Mouse (Mus musculus) kidney, postnatal 14 days (tissue): ENCODE data around the gene Sec14l4.
"Not testable (repeated sequence)": the region's sequence is repeated elsewhere in the genome, so short reads cannot be mapped to it uniquely, and the experiment has no call there.

Experiments
- DNase-seq: peaks from one replicate; pipeline ENCODE4 v3.0.0; 2022; ENCODE audit warnings: mixed read lengths

Sec14l4 gene

DNA sequence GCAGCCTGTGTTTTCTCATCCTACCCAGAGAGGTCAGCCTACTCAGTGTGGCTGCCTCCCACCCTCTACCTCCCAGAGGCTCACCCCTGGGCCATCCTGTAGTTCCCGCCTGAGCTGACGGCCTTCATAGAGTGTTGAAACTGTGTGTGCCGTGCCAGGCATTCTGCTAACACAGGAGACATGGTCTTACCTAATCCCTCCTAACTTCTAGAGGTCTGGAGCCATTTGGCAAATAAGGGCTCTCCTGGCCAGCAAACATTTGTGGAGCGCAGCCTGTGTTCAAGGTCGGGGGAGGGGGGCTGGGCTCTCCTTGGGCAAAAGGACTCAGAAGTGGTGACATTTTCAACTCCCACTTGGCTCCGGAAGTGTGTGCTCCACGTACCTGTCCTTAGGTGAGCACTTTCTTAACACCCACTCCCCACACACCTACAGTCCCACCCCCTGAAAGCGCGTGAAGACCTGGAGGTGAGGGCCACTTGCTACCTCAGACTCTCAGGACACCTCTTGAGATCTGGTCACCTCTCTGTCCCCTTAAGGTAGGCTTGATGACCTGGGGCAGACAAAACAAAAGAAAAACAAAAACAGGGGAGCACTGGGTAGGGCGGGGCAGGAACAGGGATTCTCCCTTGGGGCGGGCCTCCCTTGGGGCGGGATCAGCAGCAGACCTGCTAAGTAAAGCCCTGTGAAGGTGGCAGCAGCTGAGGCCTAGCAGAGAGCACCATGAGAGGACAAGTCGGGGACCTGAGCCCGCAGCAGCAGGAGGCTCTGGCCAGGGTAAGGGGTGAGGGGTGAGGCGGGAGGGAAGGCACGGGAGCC is at the start of gene Sec14l4:
Gene Sec14l4, plus strand, starts transcription at position 337 of the 816 bp plus-strand sequence.
- DNase-seq = no peak

- DNase-seq = no peak
These were observed 49.7 kb upstream of the Sec14l4 start for GRCm38 (mm10) chr11:3981536-3981935.

- DNase-seq = peak; percentile 70
These were observed 48.7 kb upstream of the Sec14l4 start for GRCm38 (mm10) chr11:3982275-3983209.

DNA sequence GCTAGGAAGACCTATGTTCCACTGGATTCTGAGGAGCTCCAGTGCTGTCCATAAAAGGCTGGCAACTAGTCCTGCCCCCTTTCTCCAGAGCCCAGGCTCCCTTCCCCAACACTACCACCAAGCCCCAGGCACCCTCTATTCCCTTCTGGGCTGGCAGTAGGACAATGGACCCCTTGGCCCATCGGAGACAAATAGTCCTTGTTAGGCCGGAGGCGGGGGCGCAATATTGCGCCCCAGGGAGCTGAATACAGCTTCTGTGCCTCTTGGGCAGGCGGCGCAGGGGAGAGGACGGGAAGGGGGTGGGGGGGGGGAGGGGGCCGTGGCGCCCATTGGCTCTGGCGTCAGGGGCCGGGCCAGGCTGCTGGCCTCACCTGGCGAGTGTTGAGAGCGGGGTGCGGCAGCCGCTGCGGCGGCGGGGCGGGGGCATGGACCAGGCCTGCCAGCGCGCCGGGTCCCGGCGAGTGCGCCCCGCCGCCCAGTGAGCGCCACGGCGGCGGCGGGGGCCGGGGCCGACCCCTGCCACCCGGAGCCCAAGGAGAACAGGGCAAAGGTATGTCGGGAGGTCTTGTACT is 47.9 kb upstream of the Sec14l4 start, which contains the start of gene Gal3st1:
Gene Gal3st1, plus strand, starts transcription at position 346 of the 572 bp plus-strand sequence.
- peak; percentile 76 for DNase-seq

DNA sequence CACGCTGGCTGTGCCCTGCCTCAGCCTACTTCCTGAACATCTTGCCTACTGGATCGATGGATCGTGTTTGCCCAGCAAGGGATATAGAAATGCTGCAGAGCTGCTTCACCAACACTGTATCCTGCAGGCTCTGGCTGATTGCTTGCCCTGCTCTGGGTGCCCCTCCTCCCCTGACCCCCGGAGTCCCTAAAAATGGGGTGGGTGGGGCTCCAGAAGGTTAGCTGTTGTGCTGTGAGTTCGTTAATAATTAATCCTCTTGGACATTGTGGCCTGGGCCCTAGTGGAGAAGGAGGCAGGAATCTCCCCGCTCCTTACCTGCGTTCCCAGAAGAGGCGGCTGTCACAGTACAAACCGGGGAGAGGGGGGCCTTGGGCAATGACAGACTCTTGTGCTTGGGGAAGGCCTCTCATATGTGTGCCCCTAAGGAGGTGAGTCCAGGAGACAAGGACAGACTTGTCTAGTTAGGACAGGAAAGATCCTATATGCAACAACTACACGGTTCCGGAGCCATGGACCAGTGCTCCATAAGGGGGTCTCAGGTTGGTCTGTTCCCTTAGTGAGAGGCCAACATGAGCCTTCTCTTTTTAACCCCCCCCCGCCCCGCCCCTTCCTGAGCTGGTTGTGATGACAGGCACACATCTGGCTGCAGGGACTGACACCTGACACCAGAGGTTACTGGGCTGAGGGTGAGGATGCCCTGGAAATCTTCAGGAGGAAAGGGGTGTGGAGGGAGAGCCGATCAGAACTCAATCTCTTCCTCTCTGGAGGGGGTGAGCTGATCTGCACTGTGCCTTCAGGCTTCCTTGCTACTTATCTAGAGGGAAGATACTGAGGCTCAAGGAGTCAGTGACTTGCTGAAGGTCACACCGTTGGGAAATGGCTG is 47.2 kb upstream of the Sec14l4 start:
- peak; percentile 83 for DNase-seq

- DNase-seq = peak; percentile 63
These were observed 41.5 kb upstream of the Sec14l4 start for GRCm38 (mm10) chr11:3989748-3990147.

GRCm38 (mm10) chr11:3993132-3993531 is 38.1 kb upstream of the Sec14l4 start:
- no peak for DNase-seq

- DNase-seq = peak; percentile 51
These were observed 37.3 kb upstream of the Sec14l4 start for GRCm38 (mm10) chr11:3993914-3994313.

DNA sequence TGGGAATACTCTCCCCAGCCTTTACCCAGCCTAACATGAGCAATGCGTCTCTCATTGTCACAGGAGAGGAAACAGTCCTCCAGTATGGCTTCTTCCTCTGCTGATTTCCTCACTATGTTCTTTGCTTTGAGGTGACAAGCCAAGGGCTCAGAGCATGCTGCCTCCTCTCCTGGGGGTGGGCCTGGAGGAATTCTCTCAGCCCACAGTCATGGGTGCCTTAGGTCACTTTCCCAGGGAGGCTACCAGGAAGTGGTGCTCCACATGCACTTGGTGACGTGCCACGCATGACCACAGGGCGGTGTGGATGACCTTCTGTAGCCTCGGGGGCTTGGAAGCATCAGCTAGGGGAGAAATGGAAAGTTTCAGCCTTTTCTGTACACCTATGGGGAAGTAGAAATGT is 35.8 kb upstream of the Sec14l4 start:
- DNase-seq = no peak

GRCm38 (mm10) chr11:3996840-3997239 is 34.4 kb upstream of the Sec14l4 start:
- DNase-seq = no peak

GRCm38 (mm10) chr11:3997978-3998720 is 33.1 kb upstream of the Sec14l4 start:
- no peak for DNase-seq

DNA sequence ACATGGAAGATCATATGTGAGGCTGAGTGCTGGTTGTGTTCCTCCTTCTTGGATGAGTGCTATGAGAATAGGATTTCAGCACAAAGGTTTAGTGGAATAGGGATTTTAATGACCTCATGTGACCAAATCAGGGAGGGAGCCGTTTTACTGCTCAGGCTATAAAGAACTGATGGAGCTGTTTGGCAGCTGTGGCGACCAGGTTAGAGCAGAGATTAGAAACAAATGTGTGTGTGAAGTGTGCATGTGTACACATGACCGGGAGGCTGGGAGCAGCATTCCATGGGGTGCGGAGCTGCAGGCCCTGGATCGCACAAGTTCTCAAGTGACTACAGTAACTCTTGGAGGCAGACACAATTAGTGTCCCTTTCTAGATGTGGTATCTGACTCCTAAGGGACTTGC is 31.7 kb upstream of the Sec14l4 start:
- no peak for DNase-seq

DNA sequence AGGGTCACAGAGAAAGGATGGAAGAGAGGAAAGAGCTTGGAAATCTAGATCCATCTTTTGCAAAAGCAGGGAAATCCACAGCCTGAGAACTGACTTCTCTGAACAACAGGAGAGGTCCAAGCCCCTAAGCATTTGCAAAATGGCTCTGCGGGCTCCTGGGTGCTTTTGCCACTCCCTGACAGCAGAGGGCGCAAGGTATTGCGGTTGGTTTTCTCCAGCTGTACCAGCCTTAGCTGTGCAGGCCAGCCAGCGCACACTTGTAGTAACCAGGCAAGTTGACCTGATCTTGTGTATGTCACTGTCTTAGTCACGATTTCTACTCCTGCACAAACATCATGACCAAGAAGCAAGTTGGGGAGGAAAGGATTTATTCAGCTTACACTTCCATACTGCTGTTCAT is 29.7 kb upstream of the Sec14l4 start:
- DNase-seq = peak; percentile 76

GRCm38 (mm10) chr11:4005220-4005805 is 25.9 kb upstream of the Sec14l4 start:
- DNase-seq = no peak

DNA sequence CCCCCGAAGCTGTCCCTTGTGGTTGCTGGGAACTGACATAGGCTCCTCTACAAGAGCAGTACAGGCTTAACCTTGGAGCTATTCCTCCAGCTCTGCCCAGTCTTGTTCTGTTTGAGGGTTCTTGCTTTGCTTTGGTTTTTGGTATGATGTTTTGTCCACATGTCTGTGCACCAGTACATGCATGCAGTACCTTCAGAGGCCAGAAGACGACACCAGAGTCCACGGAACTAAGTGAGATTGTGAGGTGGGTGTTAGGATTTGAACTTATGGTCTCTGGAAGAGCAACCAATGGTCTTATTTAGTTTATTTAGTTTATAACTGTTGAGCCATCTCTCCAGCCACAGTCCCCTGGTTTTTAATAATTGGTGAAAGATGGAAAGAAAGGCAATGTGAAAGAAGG is 24.8 kb upstream of the Sec14l4 start:
- no peak for DNase-seq

- DNase-seq = no peak
These were observed 18.6 kb upstream of the Sec14l4 start for GRCm38 (mm10) chr11:4012616-4013015.

DNA sequence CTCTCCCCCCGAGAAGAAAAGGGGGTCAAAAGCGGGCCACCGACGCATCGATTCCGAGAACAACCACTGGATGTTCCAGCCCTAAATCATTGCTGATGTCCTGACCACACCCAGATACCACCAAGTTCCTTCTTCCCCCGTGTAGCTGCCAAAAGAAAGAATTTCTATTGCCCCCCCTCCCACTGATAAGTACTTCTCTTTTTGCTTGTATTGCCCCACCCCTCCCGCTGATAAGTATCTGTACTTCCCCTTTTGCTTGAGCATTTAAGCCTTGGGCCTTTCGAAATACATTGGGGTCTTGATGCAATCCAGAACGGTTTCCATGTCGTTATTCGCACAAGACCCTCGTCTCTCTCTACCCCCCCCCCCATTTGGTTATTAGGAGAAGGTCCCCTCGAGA is 15.5 kb upstream of the Sec14l4 start:
- DNase-seq = not testable (repeated sequence)

DNA sequence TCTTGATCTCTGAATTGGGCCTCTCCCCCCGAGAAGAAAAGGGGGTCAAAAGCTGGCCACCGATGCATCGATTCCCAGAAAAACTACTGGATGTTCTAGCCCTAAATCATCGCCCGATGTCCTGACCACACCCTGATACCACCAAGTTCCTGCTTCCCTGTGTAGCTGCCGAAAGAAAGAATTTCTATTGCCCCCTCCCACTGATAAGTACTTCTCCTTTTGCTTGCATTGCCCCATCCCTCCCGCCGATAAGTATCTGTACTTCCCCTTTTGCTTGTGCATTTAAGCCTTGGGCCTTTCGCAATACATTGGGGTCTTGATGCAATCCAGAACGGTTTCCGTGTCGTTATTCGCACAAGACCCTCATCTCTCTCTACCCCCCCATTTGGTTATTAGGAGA is 9.2 kb upstream of the Sec14l4 start:
- not testable (repeated sequence) for DNase-seq

DNA sequence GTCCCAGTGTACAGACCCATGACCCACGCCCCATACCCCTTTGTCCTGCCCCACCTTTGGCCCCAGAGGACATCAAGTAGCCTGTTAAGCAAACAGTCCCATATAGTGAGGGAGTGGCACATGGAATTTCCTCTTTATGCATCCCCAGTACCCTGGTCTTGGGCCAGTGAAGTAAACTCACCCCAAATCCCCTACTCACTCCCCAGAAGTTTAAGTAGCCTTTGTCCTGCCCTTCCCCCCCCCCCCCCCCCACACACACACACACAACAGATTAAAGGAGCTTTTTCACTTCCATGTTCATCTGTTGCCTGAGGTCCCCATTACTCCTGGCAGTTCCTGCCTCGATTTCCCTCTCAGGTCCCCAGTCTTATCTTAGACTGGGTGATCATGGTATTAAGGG is 7.9 kb upstream of the Sec14l4 start:
- DNase-seq = no peak

DNA sequence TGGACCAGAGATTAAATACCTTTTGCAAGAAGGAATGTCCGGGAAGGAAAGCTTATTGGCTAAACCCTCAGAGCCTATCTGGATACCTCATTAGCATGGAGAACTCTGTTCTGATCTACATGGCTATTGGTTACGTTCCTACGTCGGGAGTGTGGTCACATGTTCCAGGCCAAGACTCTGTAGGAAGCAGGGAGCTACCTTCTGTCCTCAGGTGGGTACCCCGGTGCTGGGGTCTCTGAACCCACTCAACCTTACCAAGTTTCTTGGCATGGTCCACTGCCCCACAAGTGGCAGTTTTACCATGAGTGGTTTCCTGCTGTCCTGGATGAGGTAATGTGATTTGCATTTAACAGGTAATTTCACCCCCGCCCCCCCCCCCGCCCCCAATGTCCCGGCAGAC is 4.2 kb upstream of the Sec14l4 start:
- DNase-seq = no peak
